Mouse (Mus musculus): ENCODE measurements around the gene 6030458C11Rik. TPM values are rescaled to one million over a fixed set of nuclear protein-coding genes. Genes with fewer than 3 reads are reported as not detected.

Gene 6030458C11Rik
- total RNA-seq (2014; rRNA removed) = 21.3 and 21.9 TPM in 2 replicates
- polyA plus RNA-seq (2015; fragmentation: Nextera tagmentation; extraction: Ambion mirVana) = 21.8 and 22.1 TPM in 2 replicates

DNA sequence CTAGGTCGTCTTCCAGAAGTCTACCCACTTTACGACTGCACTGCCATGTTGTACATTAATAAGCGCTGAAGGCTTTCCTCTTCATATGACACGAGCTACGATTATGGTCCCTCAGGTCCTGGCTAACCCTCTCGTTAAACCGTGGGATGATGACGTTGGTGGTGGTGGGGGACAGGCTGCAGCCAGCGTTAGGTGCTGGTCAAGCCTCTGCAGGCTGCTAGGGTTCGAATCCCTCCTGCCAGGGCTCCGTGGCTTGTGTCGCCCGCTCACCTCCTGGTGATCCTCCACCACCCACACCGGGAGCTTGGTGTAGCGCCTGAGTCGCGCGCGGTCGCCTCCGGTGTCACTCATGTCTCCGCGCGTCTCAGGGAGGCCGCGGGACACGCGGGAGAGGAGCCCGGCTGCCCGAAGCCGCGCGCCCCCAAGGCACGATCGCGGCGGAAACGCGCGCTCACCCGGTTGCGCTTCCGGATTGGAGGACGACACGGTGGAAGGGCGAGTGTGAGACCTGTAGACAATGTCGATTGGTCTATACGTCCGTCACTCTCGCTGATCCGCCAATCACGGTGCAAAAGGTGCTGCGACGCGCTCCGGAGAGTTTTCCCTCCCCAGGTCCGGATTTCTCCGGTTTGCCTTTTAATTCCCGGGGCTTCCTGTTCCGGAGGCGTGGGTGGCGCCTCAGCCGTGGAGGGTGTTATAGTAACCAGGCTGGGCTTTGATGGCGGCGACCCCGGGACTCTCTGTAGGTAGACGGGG lies at the start of gene 6030458C11Rik, which contains the start of gene Drosha:
6030458C11Rik (minus strand) TSS at position 453 of the 756 bp plus-strand sequence.
Drosha (plus strand) TSS at position 619 of the 756 bp plus-strand sequence.
- peak within 1 kb of the TSS; percentile 91 for H3K4me3 ChIP-seq (ENCODE audit: low read depth, low read length)
- peak within 1 kb of the TSS; percentile 66 for H3K4me2 ChIP-seq (ENCODE audit: low read depth, low read length, poor library complexity, severe bottlenecking)
- peak within 1 kb of the TSS; percentile 90 for H3K27ac ChIP-seq (ENCODE audit: low read depth, low read length)
- TF ChIP-seq CTCF (IDR thresholded peaks at IDR 0.05) = no peak
- H3K9me3 ChIP-seq (ENCODE audit: low read length) = no peaks in the 10 kb centered on the region
- no peaks in the 10 kb centered on the region for H3K27me3 ChIP-seq (ENCODE audit: insufficient read depth, low read length)
- H3K4me1 ChIP-seq (ENCODE audit: insufficient read depth, low read length) = peaks cover 11% of the 10 kb centered on the region
- H3K36me3 ChIP-seq (ENCODE audit: insufficient read depth, low read length) = peaks cover 18% of the 10 kb centered on the region
- WGBS = under 1% methylated on average over 67 of the region's 67 CpGs
- peak; percentile 99 for DNase-seq (ENCODE audit: low spot score)
- peak within 1 kb of the TSS; percentile 94 for H3K9ac ChIP-seq (replicated peaks; ENCODE audit: low read length, poor library complexity, severe bottlenecking)
- peak; percentile 100 for ATAC-seq (ENCODE audit: low FRiP score)

DNA sequence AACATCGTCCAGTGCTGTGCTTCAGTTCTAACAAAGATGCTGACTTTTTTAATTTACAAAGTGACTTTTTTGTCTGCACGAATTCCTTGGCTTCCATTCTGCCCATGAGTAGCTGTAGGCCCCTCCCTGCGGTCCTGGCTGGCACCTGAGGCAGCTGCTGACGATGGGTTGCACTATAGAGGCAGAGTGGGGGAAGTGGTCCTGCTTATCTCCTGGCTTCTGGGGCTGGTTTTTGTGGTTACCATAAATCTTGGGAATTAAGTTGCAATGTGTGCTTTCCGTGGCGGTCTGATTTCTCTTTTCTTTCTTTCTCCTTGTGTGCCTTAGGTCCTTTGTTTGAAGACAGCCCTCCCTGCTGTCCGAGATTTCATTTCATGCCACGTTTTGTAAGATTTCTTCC lies 42.8 kb upstream of the 6030458C11Rik start:
- H3K9ac ChIP-seq (replicated peaks; ENCODE audit: low read length, poor library complexity, severe bottlenecking) = no peak overlapping the region
- H3K36me3 ChIP-seq (ENCODE audit: insufficient read depth, low read length) = peaks cover 36% of the 10 kb centered on the region
- no peak overlapping the region for H3K4me3 ChIP-seq (ENCODE audit: low read depth, low read length)
- TF ChIP-seq CTCF (IDR thresholded peaks at IDR 0.05) = no peak
- H3K4me2 ChIP-seq (ENCODE audit: low read depth, low read length, poor library complexity, severe bottlenecking) = no peak overlapping the region
- H3K4me1 ChIP-seq (ENCODE audit: insufficient read depth, low read length) = no peaks in the 10 kb centered on the region
- DNase-seq (ENCODE audit: low spot score) (no peak), ATAC-seq (ENCODE audit: low FRiP score) (no peak)
- H3K27ac ChIP-seq (ENCODE audit: low read depth, low read length) = no peak overlapping the region
- H3K27me3 ChIP-seq (ENCODE audit: insufficient read depth, low read length) = no peaks in the 10 kb centered on the region
- WGBS = 62% methylated on average over 8 of the region's 8 CpGs
- H3K9me3 ChIP-seq (ENCODE audit: low read length) = no peaks in the 10 kb centered on the region

DNA sequence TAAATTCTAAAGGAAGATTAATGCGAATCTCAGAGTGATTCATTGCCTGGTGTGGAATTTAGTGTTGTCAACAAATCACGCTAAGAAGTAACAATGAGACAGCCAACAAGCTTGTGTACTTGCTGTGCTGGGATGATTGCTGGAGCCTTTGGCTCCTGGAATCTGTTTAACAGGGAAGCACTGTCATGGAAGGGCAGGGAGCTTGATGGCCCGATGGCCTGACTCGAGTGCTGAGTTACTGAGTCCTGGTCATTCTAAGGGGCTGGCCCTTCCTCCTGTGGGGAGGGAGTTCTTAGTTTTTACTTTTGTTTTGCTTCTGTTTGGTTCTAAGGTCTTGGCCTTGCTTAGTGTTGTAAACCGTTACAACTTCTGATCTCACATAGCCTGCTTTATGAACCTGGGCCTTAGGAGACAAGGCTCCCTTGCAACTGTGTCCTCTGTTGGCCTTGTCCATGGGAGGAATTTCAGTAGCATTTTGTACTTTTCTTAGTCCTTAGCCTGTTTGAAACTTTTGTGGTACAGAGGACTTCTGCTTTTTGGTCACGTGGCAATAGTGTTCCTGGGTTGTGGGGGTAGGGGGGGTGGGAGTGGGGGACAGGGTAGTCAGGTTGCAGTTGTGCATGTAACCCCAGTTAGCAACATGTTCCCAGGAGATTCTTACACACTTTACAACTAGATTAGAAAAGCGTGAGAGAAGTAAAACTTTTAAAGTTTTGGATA lies 41.3 kb upstream of the 6030458C11Rik start:
- Histone ChIP-seq H3K9ac (replicated peaks; ENCODE audit: low read length, poor library complexity, severe bottlenecking) (no peak overlapping the region), H3K27me3 (ENCODE audit: insufficient read depth, low read length) (no peaks in the 10 kb centered on the region), H3K4me2 (ENCODE audit: low read depth, low read length, poor library complexity, severe bottlenecking) (no peak overlapping the region), H3K4me3 (ENCODE audit: low read depth, low read length) (no peak overlapping the region), H3K4me1 (ENCODE audit: insufficient read depth, low read length) (no peaks in the 10 kb centered on the region), H3K9me3 (ENCODE audit: low read length) (no peaks in the 10 kb centered on the region), H3K27ac (ENCODE audit: low read depth, low read length) (no peak overlapping the region), H3K36me3 (ENCODE audit: insufficient read depth, low read length) (peaks cover 41% of the 10 kb centered on the region)
- DNase-seq (ENCODE audit: low spot score) (no peak), ATAC-seq (ENCODE audit: low FRiP score) (no peak)
- TF ChIP-seq CTCF (IDR thresholded peaks at IDR 0.05) = no peak
- 86% methylated on average over 7 of the region's 7 CpGs for WGBS

DNA sequence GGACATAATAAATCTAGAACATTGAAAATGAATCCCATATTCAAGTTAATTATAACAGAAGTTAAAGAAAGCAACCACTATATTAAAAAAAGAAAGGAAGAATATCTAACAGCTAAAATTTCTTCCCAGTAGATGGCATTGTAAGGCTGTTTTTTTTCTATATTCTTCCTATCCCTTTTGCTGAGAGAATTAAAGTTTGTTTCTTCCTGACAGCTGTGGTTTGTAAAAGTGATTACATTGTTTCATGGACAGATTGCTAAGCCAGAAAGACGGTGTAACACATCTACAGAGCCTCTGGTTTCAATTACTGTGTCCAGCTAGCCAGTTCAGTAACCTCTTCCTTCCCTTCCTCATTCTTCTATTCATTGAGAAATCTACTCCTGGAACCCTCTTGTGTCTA lies 39.2 kb upstream of the 6030458C11Rik start:
- no peak for ATAC-seq (ENCODE audit: low FRiP score)
- peak; percentile 63 for TF ChIP-seq CTCF (IDR thresholded peaks at IDR 0.05)
- H3K4me2 ChIP-seq (ENCODE audit: low read depth, low read length, poor library complexity, severe bottlenecking) = no peak overlapping the region
- no peak overlapping the region for H3K27ac ChIP-seq (ENCODE audit: low read depth, low read length)
- no peaks in the 10 kb centered on the region for H3K9me3 ChIP-seq (ENCODE audit: low read length)
- no peaks in the 10 kb centered on the region for H3K4me1 ChIP-seq (ENCODE audit: insufficient read depth, low read length)
- no peaks in the 10 kb centered on the region for H3K27me3 ChIP-seq (ENCODE audit: insufficient read depth, low read length)
- H3K9ac ChIP-seq (replicated peaks; ENCODE audit: low read length, poor library complexity, severe bottlenecking) = no peak overlapping the region
- peaks cover 34% of the 10 kb centered on the region for H3K36me3 ChIP-seq (ENCODE audit: insufficient read depth, low read length)
- WGBS = 40% methylated on average over 1 of the region's 1 CpGs
- peak; percentile 48 for DNase-seq (ENCODE audit: low spot score)
- no peak overlapping the region for H3K4me3 ChIP-seq (ENCODE audit: low read depth, low read length)

DNA sequence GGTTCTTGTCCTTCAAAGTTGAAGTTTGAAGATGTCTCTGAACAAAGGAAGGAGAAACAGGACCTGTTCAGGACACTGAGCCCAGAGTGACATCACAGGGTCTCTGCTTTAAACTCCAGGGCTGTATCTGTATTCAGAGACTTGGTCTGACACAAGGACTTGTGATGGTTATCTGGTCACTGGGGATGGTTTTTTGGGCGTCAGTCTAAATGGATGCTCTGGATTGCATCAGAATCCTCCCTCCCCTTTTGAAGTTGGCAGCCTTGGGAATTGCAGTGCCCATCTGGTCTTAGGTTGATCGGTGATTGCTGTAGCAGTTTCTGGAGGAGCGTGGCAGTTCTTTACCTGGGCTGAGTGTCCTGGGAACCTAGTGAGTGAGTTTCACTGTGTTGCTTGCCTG lies 37.6 kb upstream of the 6030458C11Rik start:
- Histone ChIP-seq H3K27ac (ENCODE audit: low read depth, low read length) (no peak overlapping the region), H3K36me3 (ENCODE audit: insufficient read depth, low read length) (peaks cover 34% of the 10 kb centered on the region), H3K4me2 (ENCODE audit: low read depth, low read length, poor library complexity, severe bottlenecking) (no peak overlapping the region), H3K9ac (replicated peaks; ENCODE audit: low read length, poor library complexity, severe bottlenecking) (no peak overlapping the region), H3K4me3 (ENCODE audit: low read depth, low read length) (no peak overlapping the region), H3K4me1 (ENCODE audit: insufficient read depth, low read length) (no peaks in the 10 kb centered on the region), H3K27me3 (ENCODE audit: insufficient read depth, low read length) (no peaks in the 10 kb centered on the region), H3K9me3 (ENCODE audit: low read length) (no peaks in the 10 kb centered on the region)
- ATAC-seq (ENCODE audit: low FRiP score) (no peak), DNase-seq (ENCODE audit: low spot score) (no peak)
- TF ChIP-seq CTCF (IDR thresholded peaks at IDR 0.05) = no peak
- 82% methylated on average over 3 of the region's 3 CpGs for WGBS

DNA sequence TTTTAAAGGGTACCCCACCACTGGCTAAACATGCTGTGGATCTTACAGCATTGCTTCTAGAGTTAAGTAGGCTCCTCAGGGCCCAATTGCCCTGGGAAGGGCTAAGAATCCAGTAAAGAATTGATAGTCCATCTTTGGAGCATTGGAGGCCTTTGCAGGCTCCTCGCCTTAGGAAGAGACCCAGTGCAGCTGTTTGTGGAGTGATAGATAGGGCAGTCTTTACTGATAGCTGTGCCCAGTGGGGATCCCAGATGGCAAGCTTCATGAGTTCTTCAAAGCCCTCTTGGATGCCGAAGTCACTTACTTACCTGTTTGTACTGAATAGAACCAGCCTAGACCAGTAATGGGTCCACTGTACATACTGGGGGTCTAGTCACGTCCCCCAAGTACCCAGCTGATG lies 34.2 kb upstream of the 6030458C11Rik start:
- DNase-seq (ENCODE audit: low spot score) = no peak
- Histone ChIP-seq H3K9ac (replicated peaks; ENCODE audit: low read length, poor library complexity, severe bottlenecking) (no peak overlapping the region), H3K4me2 (ENCODE audit: low read depth, low read length, poor library complexity, severe bottlenecking) (no peak overlapping the region), H3K4me3 (ENCODE audit: low read depth, low read length) (no peak overlapping the region), H3K4me1 (ENCODE audit: insufficient read depth, low read length) (no peaks in the 10 kb centered on the region), H3K27ac (ENCODE audit: low read depth, low read length) (no peak overlapping the region), H3K36me3 (ENCODE audit: insufficient read depth, low read length) (peaks cover 47% of the 10 kb centered on the region), H3K27me3 (ENCODE audit: insufficient read depth, low read length) (no peaks in the 10 kb centered on the region), H3K9me3 (ENCODE audit: low read length) (no peaks in the 10 kb centered on the region)
- no peak for ATAC-seq (ENCODE audit: low FRiP score)
- 97% methylated on average over 3 of the region's 3 CpGs for whole genome bisulfite sequencing
- TF ChIP-seq CTCF (IDR thresholded peaks at IDR 0.05) = no peak
